Mouse (Mus musculus): ENCODE measurements at regions not wholly inside any gene's neighbourhood (a gene's known extent, or its start where the extent isn't known, plus 50 kb on each side); places are given as distances from the start of the nearest gene placed in this dataset. TPM values are rescaled to one million over a fixed set of nuclear protein-coding genes. Genes with fewer than 3 reads are reported as not detected.

DNA sequence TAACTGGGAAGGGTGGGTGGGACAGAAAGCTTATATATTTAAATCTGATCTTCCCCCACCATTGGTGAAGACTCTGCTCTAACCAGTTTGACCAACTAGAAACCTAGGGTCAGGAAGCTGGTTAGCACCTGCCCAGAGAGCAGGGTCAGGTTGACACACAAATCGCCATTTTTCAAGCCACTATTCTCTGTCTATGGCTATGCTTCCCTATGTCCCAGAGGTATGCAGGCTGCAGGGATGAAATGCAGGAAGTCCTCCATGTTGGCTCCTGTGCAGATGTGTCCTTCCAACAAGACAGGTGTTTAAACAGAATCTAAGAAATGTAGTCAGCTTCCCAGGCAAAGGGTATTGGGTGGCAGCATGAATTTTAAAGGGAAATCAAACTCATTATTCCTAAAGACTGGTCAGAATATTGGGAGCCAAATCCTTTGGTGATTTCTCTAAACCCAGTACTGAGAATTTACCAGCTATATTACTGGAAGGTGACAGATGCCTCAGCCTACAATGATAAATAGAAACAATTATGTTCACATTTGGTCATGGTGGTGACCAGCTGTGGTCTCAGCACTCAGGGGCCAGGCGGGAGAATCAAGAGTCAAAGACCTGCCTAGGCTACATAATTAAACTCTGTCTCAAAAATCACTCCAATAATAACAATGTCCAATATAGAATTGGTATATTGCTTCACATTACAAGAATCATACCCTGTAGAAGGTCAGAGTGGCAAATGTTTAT is 55.6 kb upstream of the Dapk1 start:
- TF ChIP-seq EP300 (IDR thresholded peaks at IDR 0.05; ENCODE audit: low read depth) (no peak), CTCF (IDR thresholded peaks at IDR 0.05; ENCODE audit: low read depth) (no peak)
- H3K9ac ChIP-seq (replicated peaks) = no peak overlapping the region
- H3K4me1 ChIP-seq (ENCODE audit: insufficient read depth) = peaks cover 3% of the 10 kb centered on the region; the same call in 1 of the 2 replicates
- WGBS (ENCODE audit: insufficient replicate concordance) = 87% methylated on average over 2 of the region's 2 CpGs
- ATAC-seq = no peak
- H3K9me3 ChIP-seq (ENCODE audit: low read length) = no peaks in the 10 kb centered on the region
- no peak overlapping the region for H3K4me2 ChIP-seq (ENCODE audit: low read depth, low read length)
- H3K36me3 ChIP-seq (replicated peaks; ENCODE audit: insufficient read depth, low read length) = no peaks in the 10 kb centered on the region
- H3K4me3 ChIP-seq (ENCODE audit: low read depth, low read length) = no peak overlapping the region
- H3K27me3 ChIP-seq (ENCODE audit: insufficient read depth, low read length) = no peaks in the 10 kb centered on the region
- no peak for DNase-seq
- no peak overlapping the region for H3K27ac ChIP-seq (ENCODE audit: low read depth)

Small RNA genes lying in the stretch of these regions (microRNA-seq; reads per million reads assigned to microRNA genes)
- gene Gm24999 (not detected), gene Gm25000 (not detected)

Measured in liver, postnatal 0 days (tissue).